Mouse (Mus musculus) CH12.LX (cell line): ENCODE measurements around the gene Aldh9a1.

ENCODE experiments used
- CHD2 ChIP-seq: IDR thresholded peaks from 2 replicates; pipeline ENCODE4 v1.6.1; 2011; ENCODE audit warnings: low read length, improper control_type of control experiment
- CTCF ChIP-seq, 2 experiments: IDR thresholded peaks in 1 of 2; conservative IDR thresholded peaks in 1 of 2; 2 replicates each; pipeline ENCODE4 v1.5.1; 2011 to 2012; ENCODE audit warnings: low read depth in 2 of 2, low read length in 2 of 2, improper control_type of control experiment in 1 of 2, inconsistent platforms in 1 of 2, mild to moderate bottlenecking in 1 of 2, moderate library complexity in 1 of 2
- ETS1 ChIP-seq: conservative IDR thresholded peaks from 2 replicates; pipeline ENCODE4 v1.6.1; 2012; ENCODE audit warnings: low read depth, mild to moderate bottlenecking, inconsistent platforms, low read length, improper control_type of control experiment, moderate library complexity
- GABPA ChIP-seq: IDR thresholded peaks from 2 replicates; pipeline ENCODE4 v1.6.1; 2012; ENCODE audit warnings: low read depth, low read length, improper control_type of control experiment, inconsistent platforms; ENCODE audit not compliant: insufficient replicate concordance
- MAZ ChIP-seq: IDR thresholded peaks from 2 replicates; pipeline ENCODE4 v1.6.1; 2012; ENCODE audit warnings: low read depth, mild to moderate bottlenecking, inconsistent platforms, low read length, improper control_type of control experiment, moderate library complexity
- PAX5 ChIP-seq: IDR thresholded peaks from 2 replicates; pipeline ENCODE4 v1.6.1; 2012; ENCODE audit warnings: low read length, inconsistent platforms, mixed read lengths
- POLR2A ChIP-seq: IDR thresholded peaks from 2 replicates; pipeline ENCODE4 v1.6.1; 2011; ENCODE audit warnings: low read depth, mild to moderate bottlenecking, improper control_type of control experiment, low read length
- SMC3 ChIP-seq: IDR thresholded peaks from 2 replicates; pipeline ENCODE4 v1.6.1; 2011; ENCODE audit warnings: low read depth, low read length, improper control_type of control experiment
- USF1 ChIP-seq: IDR thresholded peaks from 2 replicates; pipeline ENCODE4 v1.6.1; 2014; ENCODE audit warnings: low read depth, mild to moderate bottlenecking, inconsistent platforms, low read length, improper control_type of control experiment
- ZC3H11A ChIP-seq: IDR thresholded peaks from 2 replicates; pipeline ENCODE4 v1.6.1; 2012; ENCODE audit warnings: low read depth, mild to moderate bottlenecking, inconsistent platforms, low read length, improper control_type of control experiment

GRCm38 (mm10) chr1:167391241-167391640 is 41.5 kb downstream of the Aldh9a1 start:
- no peak for TF ChIP-seq CTCF (conservative IDR thresholded peaks at IDR 0.05 in 1 of 2, IDR thresholded peaks at IDR 0.05 in 1 of 2; ENCODE audit: low read depth in 2 of 2, low read length in 2 of 2)
- TF ChIP-seq CHD2, result no peak
- no peak for TF ChIP-seq MAZ
- no peak for TF ChIP-seq GABPA
- TF ChIP-seq SMC3, result no peak
- no peak for TF ChIP-seq POLR2A
- TF ChIP-seq USF1, result no peak
- no peak for TF ChIP-seq PAX5
- TF ChIP-seq ETS1, result no peak
- TF ChIP-seq ZC3H11A, result no peak
